Comparison of ENCODE assay signal across 8 mouse cellular contexts in the genomic region with DNA sequence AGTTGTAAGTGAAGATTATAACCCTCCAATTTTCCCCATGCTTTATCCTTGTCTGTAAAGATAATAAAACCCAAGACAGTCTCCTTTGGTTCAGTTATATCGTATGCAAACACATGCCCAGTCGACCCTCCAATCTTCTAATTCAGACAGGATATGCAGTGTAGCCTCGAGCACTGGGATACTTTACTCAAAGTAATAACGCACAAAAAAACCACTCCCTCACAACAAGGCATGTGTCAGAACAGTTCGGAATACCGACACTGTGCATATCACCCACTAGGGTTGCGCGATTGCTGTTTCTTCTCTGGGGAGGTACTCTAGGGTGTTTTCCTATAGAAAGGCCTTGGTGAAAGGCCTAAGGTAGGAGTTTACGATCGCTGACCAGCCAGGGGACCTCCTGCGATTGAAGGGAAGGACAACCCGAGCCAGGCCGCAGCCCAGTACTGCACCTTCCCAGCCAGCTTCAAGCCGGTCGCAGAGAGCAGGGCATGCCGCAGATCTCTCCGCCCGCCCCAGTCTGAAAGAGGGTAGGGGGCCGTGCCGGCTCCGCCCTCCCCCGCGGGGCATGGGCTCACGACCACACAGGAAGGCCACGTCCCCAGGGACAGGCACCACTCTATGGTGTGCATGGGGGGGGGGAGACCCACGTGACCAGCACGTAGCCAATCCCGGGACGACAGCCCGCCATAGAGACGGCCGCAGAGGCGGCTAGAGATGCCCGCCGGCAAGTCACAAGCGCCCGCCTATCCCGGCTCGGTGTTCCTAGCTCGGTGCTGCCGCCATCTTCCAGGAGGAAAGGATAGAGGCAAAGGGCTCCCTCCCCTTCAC. TPM values are rescaled to one million over a fixed set of nuclear protein-coding genes. Genes with fewer than 3 reads are reported as not detected.
DNase-seq lines count a peak whose midpoint lies in the region; ATAC-seq and TF ChIP-seq lines count a peak whose summit lies in the region.

No protein-coding gene starts in this region.

- peak overlapping the region; percentile 89 for H3K4me3 ChIP-seq in heart, embryonic 12.5 days
- peak overlapping the region; percentile 74 for H3K4me3 ChIP-seq in kidney, postnatal 0 days (replicated peaks; ENCODE audit: low read depth, low read length)
- peak overlapping the region; percentile 73 for H3K4me3 ChIP-seq in liver, embryonic 11.5 days (ENCODE audit: low read depth, low read length)
- H3K4me3 ChIP-seq in stomach, embryonic 15.5 days (replicated peaks), result peak overlapping the region; percentile 89

- peaks cover 12% of the 10 kb centered on the region for H3K4me1 ChIP-seq in heart, embryonic 12.5 days (replicated peaks)
- H3K4me1 ChIP-seq in kidney, postnatal 0 days (replicated peaks; ENCODE audit: insufficient read depth, low read length), result peaks cover 3% of the 10 kb centered on the region; the same call in 1 of the 2 replicates
- H3K4me1 ChIP-seq in liver, embryonic 11.5 days (replicated peaks; ENCODE audit: control insufficient read depth, insufficient read depth, low read length), result peaks cover 10% of the 10 kb centered on the region
- H3K4me1 ChIP-seq in stomach, embryonic 15.5 days, result no peaks in the 10 kb centered on the region

- no peaks in the 10 kb centered on the region for H3K36me3 ChIP-seq in heart, embryonic 12.5 days
- H3K36me3 ChIP-seq in kidney, postnatal 0 days (ENCODE audit: insufficient read depth, low read length), result no peaks in the 10 kb centered on the region
- H3K36me3 ChIP-seq in liver, embryonic 11.5 days (ENCODE audit: control insufficient read depth, insufficient read depth, low read length), result no peaks in the 10 kb centered on the region
- H3K36me3 ChIP-seq in stomach, embryonic 15.5 days, result no peaks in the 10 kb centered on the region

- no peaks in the 10 kb centered on the region for H3K27me3 ChIP-seq in heart, embryonic 12.5 days (replicated peaks)
- no peaks in the 10 kb centered on the region for H3K27me3 ChIP-seq in kidney, postnatal 0 days (ENCODE audit: insufficient read depth, low read length)
- no peaks in the 10 kb centered on the region for H3K27me3 ChIP-seq in liver, embryonic 11.5 days (replicated peaks; ENCODE audit: control insufficient read depth, insufficient read depth, low read length)
- no peaks in the 10 kb centered on the region for H3K27me3 ChIP-seq in stomach, embryonic 15.5 days (replicated peaks)

- peak overlapping the region; percentile 97 for H3K27ac ChIP-seq in heart, embryonic 12.5 days (ENCODE audit: poor library complexity, severe bottlenecking)
- peak overlapping the region; percentile 97 for H3K27ac ChIP-seq in kidney, postnatal 0 days
- peak overlapping the region; percentile 96 for H3K27ac ChIP-seq in liver, embryonic 11.5 days (ENCODE audit: low read depth, low read length)
- H3K27ac ChIP-seq in stomach, embryonic 15.5 days, result peak overlapping the region; percentile 98

- peak overlapping the region; percentile 80 for H3K9ac ChIP-seq in heart, embryonic 12.5 days
- H3K9ac ChIP-seq in kidney, postnatal 0 days (ENCODE audit: low read depth, low read length), result peak overlapping the region; percentile 76
- peak overlapping the region; percentile 93 for H3K9ac ChIP-seq in liver, embryonic 11.5 days (ENCODE audit: low read depth, low read length)
- peak overlapping the region; percentile 63 for H3K9ac ChIP-seq in stomach, embryonic 15.5 days

- under 1% methylated on average over 41 of the region's 41 CpGs for WGBS in heart, embryonic 12.5 days
- under 1% methylated on average over 39 of the region's 41 CpGs for WGBS in kidney, postnatal 0 days
- under 1% methylated on average over 39 of the region's 41 CpGs for WGBS in liver, embryonic 11.5 days
- under 1% methylated on average over 41 of the region's 41 CpGs for WGBS in stomach, embryonic 15.5 days

- peak overlapping the region; percentile 81 for H3K4me2 ChIP-seq in heart, embryonic 12.5 days
- H3K4me2 ChIP-seq in kidney, postnatal 0 days (ENCODE audit: low read length), result peak overlapping the region; percentile 58
- H3K4me2 ChIP-seq in liver, embryonic 11.5 days, result peak overlapping the region; percentile 80
- peak overlapping the region; percentile 54 for H3K4me2 ChIP-seq in stomach, embryonic 15.5 days

- no peaks in the 10 kb centered on the region for H3K9me3 ChIP-seq in heart, embryonic 12.5 days (replicated peaks)
- no peaks in the 10 kb centered on the region for H3K9me3 ChIP-seq in kidney, postnatal 0 days (replicated peaks; ENCODE audit: low read length)
- H3K9me3 ChIP-seq in liver, embryonic 11.5 days (ENCODE audit: control insufficient read depth, low read length), result no peaks in the 10 kb centered on the region
- H3K9me3 ChIP-seq in stomach, embryonic 15.5 days, result no peaks in the 10 kb centered on the region

- peak; percentile 99 for DNase-seq in CD4-positive helper T cell, adult 2 months (ENCODE audit: low read depth, low spot score)
- DNase-seq in brain, embryonic 18.5 days (ENCODE audit: low read depth, low spot score), result peak; percentile 97
- peak; percentile 99 for DNase-seq in kidney, postnatal 0 days (ENCODE audit: low spot score)
- peak; percentile 94 for DNase-seq in liver, embryonic 11.5 days (ENCODE audit: low spot score)
- peak; percentile 99 for DNase-seq in natural killer cell, adult 2 months (ENCODE audit: low spot score in 2 of 2)

- ATAC-seq in erythroid progenitor cell, adult 5-6 weeks (replicated peaks; ENCODE audit: low FRiP score, poor library complexity, severe bottlenecking), result peak; percentile 88
- ATAC-seq in heart, embryonic 12.5 days (ENCODE audit: insufficient number of reproducible peaks, low FRiP score), result peak; percentile 98
- ATAC-seq in kidney, postnatal 0 days (replicated peaks; ENCODE audit: low FRiP score, low read depth), result peak; percentile 98
- ATAC-seq in liver, embryonic 11.5 days (replicated peaks; ENCODE audit: low FRiP score), result peak; percentile 96
- peak; percentile 96 for ATAC-seq in stomach, embryonic 15.5 days (ENCODE audit: insufficient read depth, low FRiP score, low read depth)

- TF ChIP-seq CTCF in kidney, postnatal 0 days (IDR thresholded peaks at IDR 0.05; ENCODE audit: low read depth), result peak; percentile 44

RNA-seq across cellular contexts. Expression of a gene that starts 0.6 kb away (rescaled TPM):
- total RNA-seq in erythroid progenitor cell, adult 5-6 weeks (2015; ENCODE audit: low replicate concordance), result 65.8 and 68.8 TPM in 2 replicates
- 40.5 and 51.6 TPM in 2 replicates for total RNA-seq in erythroid progenitor cell, adult 5-6 weeks (2017; ENCODE audit: low replicate concordance)
- polyA plus RNA-seq in heart, embryonic 12.5 days (2016; fragmentation: Nextera tagmentation; extraction: Ambion mirVana), result 166 and 168 TPM in 2 replicates
- polyA plus RNA-seq in kidney, postnatal 0 days (2015; fragmentation: Nextera tagmentation; extraction: Ambion mirVana), result 151 and 160 TPM in 2 replicates
- 106 and 113 TPM in 2 replicates for polyA plus RNA-seq in liver, embryonic 11.5 days (2014; fragmentation: Nextera tagmentation; extraction: Ambion mirVana)
- 167 and 173 TPM in 2 replicates for polyA plus RNA-seq in stomach, embryonic 15.5 days (2015; fragmentation: Nextera tagmentation; extraction: Ambion mirVana)

RNA-seq across cellular contexts. Expression of a gene that starts 33.9 kb away (rescaled TPM):
- not detected in 2 replicates for total RNA-seq in erythroid progenitor cell, adult 5-6 weeks (2015; ENCODE audit: low replicate concordance)
- 0.64 and 1.5 TPM in 2 replicates for total RNA-seq in erythroid progenitor cell, adult 5-6 weeks (2017; ENCODE audit: low replicate concordance)
- polyA plus RNA-seq in heart, embryonic 12.5 days (2016; fragmentation: Nextera tagmentation; extraction: Ambion mirVana), result 4.2 and 5.4 TPM in 2 replicates
- polyA plus RNA-seq in kidney, postnatal 0 days (2015; fragmentation: Nextera tagmentation; extraction: Ambion mirVana), result 8.0 and 9.1 TPM in 2 replicates
- polyA plus RNA-seq in liver, embryonic 11.5 days (2014; fragmentation: Nextera tagmentation; extraction: Ambion mirVana), result 2.3 and 2.7 TPM in 2 replicates
- polyA plus RNA-seq in stomach, embryonic 15.5 days (2015; fragmentation: Nextera tagmentation; extraction: Ambion mirVana), result 6.1 and 7.2 TPM in 2 replicates

Comparison
In these comparisons a context has a peak if more than half of its experiments do, and no peak if none do; other contexts are left out.
1. Peak in every context shown above with its lines: DNase-seq, ATAC-seq, H3K4me3 ChIP-seq and H3K27ac ChIP-seq.